Mouse (Mus musculus) forebrain, embryonic 10.5 days (tissue): ENCODE measurements around the gene Krt80. TPM values are rescaled to one million over a fixed set of nuclear protein-coding genes. Genes with fewer than 3 reads are reported as not detected.
"Not testable (repeated sequence)": the region's sequence is repeated elsewhere in the genome, so short reads cannot be mapped to it uniquely, and the experiment has no call there.

ENCODE experiments used
- DNase-seq: peaks from one replicate; pipeline ENCODE4 v3.0.0-alpha.2; 2017; ENCODE audit warnings: low spot score; ENCODE audit errors: extremely low spot score
- H3K27ac ChIP-seq: fragments of 300-500 bp; sonication (generic); 2 replicates; pipeline ENCODE4 v1.5.1; 2016; ENCODE audit warnings: mild to moderate bottlenecking
- H3K27me3 ChIP-seq: fragments of 300-500 bp; sonication (generic); 2 replicates; pipeline ENCODE4 v1.6.1; 2016; ENCODE audit warnings: mild to moderate bottlenecking; ENCODE audit not compliant: poor library complexity, severe bottlenecking
- H3K36me3 ChIP-seq: fragments of 300-500 bp; sonication (generic); replicated peaks from 2 replicates; pipeline ENCODE4 v1.6.1; 2016; ENCODE audit warnings: mild to moderate bottlenecking, moderate library complexity
- H3K4me1 ChIP-seq: fragments of 300-500 bp; sonication (generic); 2 replicates; pipeline ENCODE4 v1.6.1; 2016
- H3K4me3 ChIP-seq: fragments of 300-500 bp; sonication (generic); 2 replicates; pipeline ENCODE4 v1.5.1; 2016; ENCODE audit warnings: mild to moderate bottlenecking, moderate library complexity
- H3K9me3 ChIP-seq: fragments of 300-500 bp; sonication (generic); 2 replicates; pipeline ENCODE4 v1.6.1; 2016; ENCODE audit warnings: mild to moderate bottlenecking, moderate library complexity
- WGBS: fragments of 180-500 bp; shearing (Covaris S2); methylation state at CpG from one replicate; pipeline ENCODE4 v1.1.7; 2016; 5-methylcytosine and 5-hydroxymethylcytosine counted together
- polyA plus RNA-seq: library from polyadenylated mRNA; unstranded; fragments of >200 nt; fragmentation: Nextera tagmentation; extraction: Ambion mirVana; gene quantifications from 2 replicates; pipeline ENCODE4 v1.2.1, GENCODE M21; 2016

Gene Krt80
- polyA plus RNA-seq, 1 experiment from 2014 or later = 0.07 TPM

- no peak for DNase-seq
- Histone ChIP-seq H3K27me3 (peaks cover 2% of the 10 kb centered on the region; the same call in 1 of the 2 replicates), H3K27ac (no peak overlapping the region), H3K9me3 (no peaks in the 10 kb centered on the region), H3K4me1 (peaks cover 18% of the 10 kb centered on the region), H3K36me3 (no peaks in the 10 kb centered on the region), H3K4me3 (no peak overlapping the region)
- 80% methylated on average over 4 of the region's 4 CpGs for WGBS
These were observed 38.9 kb downstream of the Krt80 start for GRCm38 (mm10) chr15:101331090-101331489.

GRCm38 (mm10) chr15:101329564-101329892 is 40.4 kb downstream of the Krt80 start:
- H3K4me1 ChIP-seq = peaks cover 18% of the 10 kb centered on the region
- H3K9me3 ChIP-seq = no peaks in the 10 kb centered on the region
- WGBS = 64% methylated on average over 3 of the region's 3 CpGs
- no peaks in the 10 kb centered on the region for H3K36me3 ChIP-seq
- H3K27ac ChIP-seq = no peak overlapping the region; the same call in 1 of the 2 replicates
- H3K27me3 ChIP-seq = no peaks in the 10 kb centered on the region; the same call in 1 of the 2 replicates
- DNase-seq = no peak
- no peak overlapping the region for H3K4me3 ChIP-seq

GRCm38 (mm10) chr15:101328876-101329563 is 40.9 kb downstream of the Krt80 start:
- H3K27me3 ChIP-seq = no peaks in the 10 kb centered on the region; the same call in 1 of the 2 replicates
- H3K36me3 ChIP-seq = no peaks in the 10 kb centered on the region
- H3K9me3 ChIP-seq = no peaks in the 10 kb centered on the region
- peaks cover 18% of the 10 kb centered on the region for H3K4me1 ChIP-seq
- peak overlapping the region; percentile 53; the same call in 1 of the 2 replicates for H3K27ac ChIP-seq
- DNase-seq = no peak
- WGBS = 73% methylated on average over 3 of the region's 3 CpGs
- H3K4me3 ChIP-seq = no peak overlapping the region

- Histone ChIP-seq H3K27me3 (no peaks in the 10 kb centered on the region; the same call in 1 of the 2 replicates), H3K9me3 (peaks cover 4% of the 10 kb centered on the region; the same call in 1 of the 2 replicates), H3K4me1 (peaks cover 18% of the 10 kb centered on the region), H3K36me3 (no peaks in the 10 kb centered on the region), H3K4me3 (no peak overlapping the region), H3K27ac (no peak overlapping the region)
- peak; percentile 78 for DNase-seq
- WGBS = 7% methylated on average over 6 of the region's 6 CpGs
These were observed 42.7 kb downstream of the Krt80 start for GRCm38 (mm10) chr15:101327282-101327681.

GRCm38 (mm10) chr15:101325991-101326534 is 43.9 kb downstream of the Krt80 start:
- WGBS = 39% methylated on average over 10 of the region's 10 CpGs
- DNase-seq = no peak
- peaks cover 4% of the 10 kb centered on the region; the same call in 1 of the 2 replicates for H3K9me3 ChIP-seq
- H3K36me3 ChIP-seq = no peaks in the 10 kb centered on the region
- peaks cover 18% of the 10 kb centered on the region for H3K4me1 ChIP-seq
- no peak overlapping the region for H3K4me3 ChIP-seq
- no peaks in the 10 kb centered on the region for H3K27me3 ChIP-seq
- no peak overlapping the region for H3K27ac ChIP-seq

- H3K9me3 ChIP-seq, H3K36me3 ChIP-seq, H3K4me3 ChIP-seq, H3K27me3 ChIP-seq, DNase-seq, H3K27ac ChIP-seq: not testable (repeated sequence)
- peaks cover 19% of the 10 kb centered on the region for H3K4me1 ChIP-seq
These were observed 45.6 kb downstream of the Krt80 start for GRCm38 (mm10) chr15:101324409-101324808.

GRCm38 (mm10) chr15:101323511-101323910 is 46.5 kb downstream of the Krt80 start:
- Histone ChIP-seq H3K27ac (no peak overlapping the region), H3K27me3 (no peaks in the 10 kb centered on the region), H3K4me1 (peaks cover 21% of the 10 kb centered on the region), H3K4me3 (no peak overlapping the region), H3K36me3 (no peaks in the 10 kb centered on the region), H3K9me3 (peaks cover 4% of the 10 kb centered on the region; the same call in 1 of the 2 replicates)
- WGBS = 93% methylated on average over 5 of the region's 5 CpGs
- DNase-seq = no peak

- no peak for DNase-seq
- H3K27me3 ChIP-seq = no peaks in the 10 kb centered on the region
- H3K4me3 ChIP-seq = no peak overlapping the region
- H3K36me3 ChIP-seq = no peaks in the 10 kb centered on the region
- WGBS = 89% methylated on average over 7 of the region's 7 CpGs
- H3K27ac ChIP-seq = no peak overlapping the region
- H3K4me1 ChIP-seq = peaks cover 22% of the 10 kb centered on the region
- peaks cover 4% of the 10 kb centered on the region; the same call in 1 of the 2 replicates for H3K9me3 ChIP-seq
These were observed 47.3 kb downstream of the Krt80 start for GRCm38 (mm10) chr15:101322640-101323039.

GRCm38 (mm10) chr15:101322106-101322505 is 47.9 kb downstream of the Krt80 start:
- H3K27ac ChIP-seq = no peak overlapping the region
- 83% methylated on average over 5 of the region's 5 CpGs for WGBS
- H3K9me3 ChIP-seq = peaks cover 4% of the 10 kb centered on the region; the same call in 1 of the 2 replicates
- no peak overlapping the region for H3K4me3 ChIP-seq
- DNase-seq = no peak
- H3K27me3 ChIP-seq = peaks cover 4% of the 10 kb centered on the region; the same call in 1 of the 2 replicates
- H3K4me1 ChIP-seq = peaks cover 16% of the 10 kb centered on the region
- no peaks in the 10 kb centered on the region for H3K36me3 ChIP-seq

- Histone ChIP-seq H3K4me1 (peaks cover 19% of the 10 kb centered on the region), H3K4me3 (no peak overlapping the region), H3K27ac (no peak overlapping the region), H3K9me3 (peaks cover 4% of the 10 kb centered on the region; the same call in 1 of the 2 replicates), H3K36me3 (no peaks in the 10 kb centered on the region), H3K27me3 (peaks cover 10% of the 10 kb centered on the region; the same call in 1 of the 2 replicates)
- WGBS = 79% methylated on average over 5 of the region's 5 CpGs
- no peak for DNase-seq
These were observed 48.8 kb downstream of the Krt80 start for GRCm38 (mm10) chr15:101321126-101321525.

- peaks cover 22% of the 10 kb centered on the region for H3K4me1 ChIP-seq
- 73% methylated on average over 6 of the region's 6 CpGs for WGBS
- no peak overlapping the region for H3K4me3 ChIP-seq
- H3K27ac ChIP-seq = no peak overlapping the region
- peaks cover 10% of the 10 kb centered on the region; the same call in 1 of the 2 replicates for H3K27me3 ChIP-seq
- no peak for DNase-seq
- peaks cover 4% of the 10 kb centered on the region; the same call in 1 of the 2 replicates for H3K9me3 ChIP-seq
- no peaks in the 10 kb centered on the region for H3K36me3 ChIP-seq
These were observed 49.3 kb downstream of the Krt80 start for GRCm38 (mm10) chr15:101320618-101321041.

GRCm38 (mm10) chr15:101320010-101320617 is 49.8 kb downstream of the Krt80 start:
- Histone ChIP-seq H3K27ac (no peak overlapping the region), H3K4me3 (no peak overlapping the region), H3K36me3 (no peaks in the 10 kb centered on the region), H3K27me3 (peaks cover 10% of the 10 kb centered on the region; the same call in 1 of the 2 replicates), H3K4me1 (peaks cover 26% of the 10 kb centered on the region), H3K9me3 (peaks cover 4% of the 10 kb centered on the region; the same call in 1 of the 2 replicates)
- DNase-seq = no peak
- WGBS = 87% methylated on average over 6 of the region's 6 CpGs
